Mouse (Mus musculus) midbrain, embryonic 15.5 days (tissue): ENCODE measurements around the gene Tcl1b5. TPM values are rescaled to one million over a fixed set of nuclear protein-coding genes. Genes with fewer than 3 reads are reported as not detected.
"Not testable (repeated sequence)": the region's sequence is repeated elsewhere in the genome, so short reads cannot be mapped to it uniquely, and the experiment has no call there.

ENCODE experiments used
- ATAC-seq: fragments of 200-750 bp; cut with Nextera tagmentation; replicated peaks from 2 replicates; pipeline ENCODE4 v1.8.0; 2017; ENCODE audit warnings: moderate TSS enrichment
- H3K27ac ChIP-seq: fragments of 300-500 bp; sonication (generic); 2 replicates; pipeline ENCODE4 v1.5.1; 2015; ENCODE audit warnings: mild to moderate bottlenecking, inconsistent platforms
- H3K27me3 ChIP-seq: fragments of 300-500 bp; sonication (generic); replicated peaks from 2 replicates; pipeline ENCODE4 v1.6.1; 2015; ENCODE audit warnings: inconsistent platforms
- H3K36me3 ChIP-seq: fragments of 300-500 bp; sonication (generic); replicated peaks from 2 replicates; pipeline ENCODE4 v1.6.1; 2015; ENCODE audit warnings: inconsistent platforms
- H3K4me1 ChIP-seq: fragments of 300-500 bp; sonication (generic); 2 replicates; pipeline ENCODE4 v1.6.1; 2015; ENCODE audit warnings: inconsistent platforms
- H3K4me2 ChIP-seq: fragments of 300-500 bp; sonication (generic); 2 replicates; pipeline ENCODE4 v1.6.1; 2015; ENCODE audit warnings: inconsistent platforms, mild to moderate bottlenecking, moderate library complexity
- H3K4me3 ChIP-seq: fragments of 300-500 bp; sonication (generic); 2 replicates; pipeline ENCODE4 v1.5.1; 2015; ENCODE audit warnings: mild to moderate bottlenecking, inconsistent platforms
- H3K9ac ChIP-seq: fragments of 300-500 bp; sonication (generic); 2 replicates; pipeline ENCODE4 v1.6.1; 2015; ENCODE audit warnings: mild to moderate bottlenecking, inconsistent platforms
- H3K9me3 ChIP-seq: fragments of 300-500 bp; sonication (generic); 2 replicates; pipeline ENCODE4 v1.6.1; 2016; ENCODE audit warnings: inconsistent platforms
- WGBS: fragments of 180-500 bp; shearing (Covaris S2); methylation state at CpG from one replicate; pipeline ENCODE4 v1.1.7; 2015; ENCODE audit warnings: mixed read lengths; 5-methylcytosine and 5-hydroxymethylcytosine counted together
- polyA plus RNA-seq: library from polyadenylated mRNA; unstranded; fragments of >200 nt; fragmentation: Nextera tagmentation; extraction: Ambion mirVana; gene quantifications from 2 replicates; pipeline ENCODE4 v1.2.1, GENCODE M21; 2015

The Tcl1b5 gene
- not detected in 2 replicates for polyA plus RNA-seq

DNA sequence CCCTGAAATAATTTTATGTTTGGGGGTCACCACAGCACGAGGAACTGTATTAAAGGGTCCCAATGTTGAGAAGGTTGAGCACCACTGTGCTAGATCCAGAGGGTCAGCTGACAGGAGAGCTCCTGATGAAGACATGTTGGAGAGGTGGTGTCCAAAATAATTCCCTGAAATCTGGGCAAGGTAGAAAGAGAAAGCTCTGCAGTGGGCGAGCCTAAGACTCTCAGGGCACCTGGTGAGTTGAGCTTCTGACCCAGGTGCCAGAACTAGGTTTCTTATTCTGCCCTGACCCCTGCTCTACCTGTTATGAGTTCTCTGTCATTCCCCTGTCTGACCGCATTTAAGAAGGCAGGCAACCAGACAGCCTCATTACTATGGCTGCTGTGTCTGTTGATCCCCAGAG is at the start of gene Tcl1b5:
TSS of gene Tcl1b5 (plus strand) at position 301 of the 400 bp plus-strand sequence.
- not testable (repeated sequence) for H3K4me2 ChIP-seq, H3K4me3 ChIP-seq, H3K9ac ChIP-seq, ATAC-seq, H3K36me3 ChIP-seq, H3K4me1 ChIP-seq, H3K9me3 ChIP-seq, H3K27ac ChIP-seq, H3K27me3 ChIP-seq
- 75% methylated on average over 3 of the region's 3 CpGs for WGBS

DNA sequence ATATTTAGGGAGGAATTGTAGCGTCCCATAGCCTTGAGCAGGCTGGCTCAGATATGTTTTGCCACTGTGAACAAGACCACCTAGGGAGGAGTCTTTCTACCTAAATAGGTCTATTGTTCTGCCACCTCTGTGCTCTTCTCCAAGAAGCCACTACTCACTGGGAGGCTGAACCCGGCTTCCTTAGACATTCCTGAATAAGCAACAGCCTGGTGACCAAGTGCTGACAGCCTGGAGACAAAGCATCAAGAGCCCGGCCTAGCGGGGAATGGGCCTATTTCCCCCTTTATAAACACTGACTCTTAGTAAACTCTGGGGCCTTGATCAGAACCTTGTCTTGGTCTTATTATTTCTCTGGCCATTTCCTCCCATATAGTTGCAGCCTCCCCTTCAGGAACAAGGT is 49.6 kb upstream of the Tcl1b5 start:
- no peak for ATAC-seq
- Histone ChIP-seq H3K9me3 (no peaks in the 10 kb centered on the region), H3K4me2 (no peak overlapping the region), H3K27me3 (no peaks in the 10 kb centered on the region), H3K4me3 (no peak overlapping the region), H3K36me3 (no peaks in the 10 kb centered on the region), H3K9ac (no peak overlapping the region), H3K27ac (no peak overlapping the region), H3K4me1 (no peaks in the 10 kb centered on the region)
- WGBS, result 41% methylated on average over 4 of the region's 4 CpGs

DNA sequence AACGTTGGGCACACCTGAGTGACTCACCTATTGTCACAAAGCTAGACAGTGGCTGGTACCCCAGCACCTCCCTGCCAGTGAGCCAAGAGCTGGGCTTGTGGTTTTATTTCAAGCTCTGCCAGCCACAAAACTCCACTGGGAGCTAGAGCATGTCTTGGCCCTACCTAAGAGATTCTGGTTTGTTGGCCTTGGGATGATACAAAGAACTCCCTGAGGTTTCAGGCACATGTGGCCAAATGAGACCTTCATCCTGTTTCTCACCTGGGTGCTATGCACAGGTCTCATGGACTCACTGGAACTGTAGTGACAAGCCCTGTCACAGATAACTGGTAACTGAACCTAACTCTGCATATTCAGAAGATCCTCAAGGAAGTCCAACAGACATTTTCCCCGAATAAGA is 48.5 kb upstream of the Tcl1b5 start:
- no peaks in the 10 kb centered on the region for H3K9me3 ChIP-seq
- no peaks in the 10 kb centered on the region for H3K4me1 ChIP-seq
- ATAC-seq, result no peak
- no peak overlapping the region for H3K4me3 ChIP-seq
- H3K4me2 ChIP-seq, result no peak overlapping the region
- H3K27me3 ChIP-seq, result no peaks in the 10 kb centered on the region
- 90% methylated on average over 2 of the region's 2 CpGs for WGBS
- H3K27ac ChIP-seq, result no peak overlapping the region
- H3K36me3 ChIP-seq, result no peaks in the 10 kb centered on the region
- H3K9ac ChIP-seq, result no peak overlapping the region

DNA sequence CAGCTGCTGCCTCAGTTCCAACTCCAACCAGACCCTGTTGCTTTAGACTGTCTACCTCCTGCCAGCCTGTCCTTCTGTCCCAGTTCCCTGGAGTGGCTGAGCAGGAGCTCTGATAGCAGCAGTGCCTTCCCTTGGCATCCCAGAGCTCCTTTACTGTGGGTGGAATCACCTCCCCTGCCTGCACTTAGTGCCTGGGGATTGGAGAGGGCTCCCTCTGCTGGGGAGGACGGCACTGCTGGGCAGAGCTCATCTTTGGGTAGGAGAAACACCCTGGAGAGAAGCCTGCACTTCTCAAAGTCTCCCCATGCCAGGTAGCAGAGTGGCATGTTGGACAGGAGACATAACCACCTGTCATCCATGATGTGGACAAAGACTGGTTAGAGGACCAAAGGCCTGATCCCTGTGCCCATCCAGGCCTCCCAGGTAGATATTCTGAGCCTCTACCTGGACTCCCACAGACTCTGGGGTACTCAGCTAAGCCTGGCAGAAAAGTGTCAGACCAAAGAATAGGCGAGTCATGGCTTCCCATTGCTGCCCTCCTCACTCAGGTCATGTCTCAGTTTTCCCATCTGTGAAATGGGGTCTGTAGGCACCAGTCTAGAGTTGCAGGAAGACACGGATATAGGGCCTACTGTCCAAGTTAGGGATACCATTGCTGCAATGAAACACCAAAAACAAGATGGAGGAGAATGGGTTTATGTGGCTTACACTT is 46.5 kb upstream of the Tcl1b5 start:
- not testable (repeated sequence) for H3K9ac ChIP-seq, ATAC-seq, H3K9me3 ChIP-seq, H3K27ac ChIP-seq, H3K4me1 ChIP-seq, H3K4me2 ChIP-seq, H3K36me3 ChIP-seq, H3K4me3 ChIP-seq, H3K27me3 ChIP-seq
- WGBS, result 65% methylated on average over 3 of the region's 3 CpGs

DNA sequence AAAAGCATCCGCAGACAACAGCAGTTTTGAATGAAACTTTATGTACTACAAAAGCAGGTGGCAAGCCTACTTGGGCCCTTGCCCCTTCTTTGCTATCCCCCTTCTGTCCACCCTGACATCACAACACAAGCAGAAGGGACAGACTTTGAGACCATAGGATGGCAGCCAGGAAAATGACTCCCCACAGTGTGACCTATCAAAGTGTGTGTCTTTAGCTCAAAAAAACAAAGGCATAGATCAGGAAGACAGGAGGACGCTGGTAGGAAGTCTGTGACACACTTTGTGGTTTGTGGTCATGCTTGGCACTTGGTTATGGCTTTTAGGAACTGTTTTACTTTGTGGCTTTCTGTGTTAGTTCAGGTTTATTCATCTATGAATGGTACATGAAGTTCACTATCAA is 42.0 kb upstream of the Tcl1b5 start:
- H3K9ac ChIP-seq, H3K27me3 ChIP-seq, H3K4me1 ChIP-seq, H3K4me2 ChIP-seq, H3K36me3 ChIP-seq, H3K4me3 ChIP-seq, H3K27ac ChIP-seq, ATAC-seq, H3K9me3 ChIP-seq: not testable (repeated sequence)
- WGBS, result 75% methylated on average over 2 of the region's 2 CpGs

DNA sequence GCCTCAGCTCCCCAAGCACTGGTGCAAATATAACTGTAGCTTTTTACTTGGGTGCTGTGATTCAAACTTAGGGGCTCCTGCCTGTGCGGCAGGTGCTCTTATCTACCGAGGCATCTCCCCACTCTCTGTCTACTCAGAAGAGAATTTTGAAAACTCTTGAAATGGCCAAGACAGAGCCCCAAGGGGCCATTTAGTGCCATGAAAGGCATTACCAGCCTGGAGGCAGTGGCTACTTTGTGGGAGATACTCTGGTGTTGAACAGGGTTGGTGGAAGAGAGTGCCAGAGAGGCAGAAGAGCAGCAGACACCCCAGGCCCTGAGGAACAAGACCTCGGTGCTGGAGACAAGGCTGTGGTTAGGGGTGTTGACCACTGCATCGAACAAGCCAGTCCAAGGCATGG is 41.3 kb upstream of the Tcl1b5 start:
- H3K4me1 ChIP-seq, ATAC-seq, H3K4me3 ChIP-seq, H3K9ac ChIP-seq, H3K27ac ChIP-seq, H3K27me3 ChIP-seq, H3K36me3 ChIP-seq, H3K9me3 ChIP-seq, H3K4me2 ChIP-seq: not testable (repeated sequence)
- WGBS, result 92% methylated on average over 4 of the region's 4 CpGs

DNA sequence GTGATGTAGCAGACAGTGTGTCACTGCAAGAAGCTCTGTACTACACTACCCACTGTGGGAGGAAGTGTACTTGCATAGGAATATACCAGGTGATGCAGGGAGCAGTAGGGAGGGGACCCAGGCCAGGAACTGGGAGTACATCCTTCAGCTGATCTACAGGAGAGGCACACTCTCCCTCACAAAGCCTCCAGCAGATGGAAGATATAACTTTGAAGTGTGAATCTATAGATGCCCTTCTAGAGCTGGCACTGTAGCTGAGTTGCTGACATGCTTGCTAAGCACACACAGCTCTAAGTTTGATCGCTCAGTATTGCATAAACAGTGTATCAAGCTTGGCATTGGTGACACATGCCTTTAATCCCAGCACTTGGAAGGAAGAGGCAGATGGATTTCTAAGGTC is 38.4 kb upstream of the Tcl1b5 start:
- not testable (repeated sequence) for H3K4me2 ChIP-seq, H3K9me3 ChIP-seq, H3K36me3 ChIP-seq, H3K4me3 ChIP-seq, H3K27ac ChIP-seq, H3K9ac ChIP-seq, H3K27me3 ChIP-seq, ATAC-seq, H3K4me1 ChIP-seq
- WGBS, result 87% methylated on average over 1 of the region's 1 CpGs

DNA sequence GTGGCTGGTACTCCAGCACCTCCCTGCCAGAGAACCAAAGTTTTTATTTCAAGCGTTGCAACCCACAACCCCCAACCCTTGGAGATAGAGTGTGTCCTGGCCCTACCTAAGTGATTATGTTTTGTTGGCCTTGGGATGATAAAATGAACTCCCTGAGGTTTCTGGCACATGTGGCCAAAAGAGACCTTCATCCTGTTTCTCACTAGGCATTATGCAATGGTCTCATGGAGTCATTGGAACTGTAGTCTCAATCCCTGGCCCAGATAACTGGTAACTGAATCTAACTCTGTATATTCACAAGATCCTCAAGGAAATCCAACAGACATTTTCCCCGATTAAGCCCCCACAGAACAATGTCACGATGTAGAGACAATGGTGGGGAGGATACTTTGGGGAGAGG is 33.0 kb upstream of the Tcl1b5 start:
- WGBS, result 92% methylated on average over 3 of the region's 3 CpGs
- Histone ChIP-seq H3K36me3 (no peaks in the 10 kb centered on the region), H3K9me3 (no peaks in the 10 kb centered on the region), H3K9ac (no peak overlapping the region), H3K27ac (no peak overlapping the region), H3K4me3 (no peak overlapping the region), H3K4me1 (no peaks in the 10 kb centered on the region), H3K27me3 (no peaks in the 10 kb centered on the region), H3K4me2 (no peak overlapping the region)
- ATAC-seq, result no peak

DNA sequence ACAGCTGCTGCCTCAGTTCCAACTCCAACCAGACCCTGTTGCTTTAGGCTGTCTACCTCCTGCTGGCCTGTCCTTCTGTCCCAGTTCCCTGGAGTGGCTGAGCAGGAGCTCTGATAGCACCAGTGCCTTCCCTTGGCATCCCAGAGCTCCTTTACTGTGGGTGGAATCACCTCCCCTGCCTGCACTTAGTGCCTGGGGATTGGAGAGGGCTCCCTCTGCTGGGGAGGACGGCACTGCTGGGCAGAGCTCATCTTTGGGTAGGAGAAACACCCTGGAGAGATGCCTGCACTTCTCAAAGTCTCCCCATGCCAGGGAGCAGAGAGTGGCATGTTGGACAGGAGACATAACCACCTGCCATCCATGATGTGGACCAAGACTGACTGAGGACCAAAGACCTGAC is 31.2 kb upstream of the Tcl1b5 start:
- not testable (repeated sequence) for H3K27ac ChIP-seq, H3K4me2 ChIP-seq, H3K4me3 ChIP-seq, H3K36me3 ChIP-seq, ATAC-seq, H3K27me3 ChIP-seq, H3K4me1 ChIP-seq, H3K9me3 ChIP-seq, H3K9ac ChIP-seq
- 53% methylated on average over 1 of the region's 1 CpGs for WGBS

DNA sequence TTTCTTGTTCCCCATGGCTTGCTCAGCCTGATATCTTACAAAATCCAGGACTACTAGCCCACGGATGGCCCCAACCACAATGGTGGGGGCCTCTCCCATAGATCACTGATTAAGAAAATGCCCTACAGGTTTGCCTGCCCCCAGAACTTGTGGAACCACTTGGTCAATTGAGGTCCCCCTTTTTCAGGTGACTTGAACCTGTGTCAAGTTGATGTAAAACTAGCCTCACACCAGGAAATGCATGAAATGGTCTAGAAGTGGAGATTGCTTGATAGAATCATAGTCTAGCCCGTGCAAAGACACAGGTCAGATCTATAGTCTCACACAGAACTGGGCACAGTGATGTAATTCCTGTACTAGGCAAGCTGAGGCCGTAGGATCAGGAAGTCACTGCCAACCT is 30.4 kb upstream of the Tcl1b5 start, which contains the start of gene Tcl1b2:
TSS of gene Tcl1b2 (plus strand) at position 301 of the 400 bp plus-strand sequence.
- WGBS, result 73% methylated on average over 3 of the region's 3 CpGs
- H3K4me3 ChIP-seq, result no peak within 1 kb of the TSS
- no peaks in the 10 kb centered on the region for H3K27me3 ChIP-seq
- H3K9ac ChIP-seq, result no peak within 1 kb of the TSS
- no peak for ATAC-seq
- no peak within 1 kb of the TSS for H3K27ac ChIP-seq
- H3K9me3 ChIP-seq, result no peaks in the 10 kb centered on the region
- no peaks in the 10 kb centered on the region for H3K36me3 ChIP-seq
- H3K4me2 ChIP-seq, result no peak within 1 kb of the TSS
- H3K4me1 ChIP-seq, result no peaks in the 10 kb centered on the region

DNA sequence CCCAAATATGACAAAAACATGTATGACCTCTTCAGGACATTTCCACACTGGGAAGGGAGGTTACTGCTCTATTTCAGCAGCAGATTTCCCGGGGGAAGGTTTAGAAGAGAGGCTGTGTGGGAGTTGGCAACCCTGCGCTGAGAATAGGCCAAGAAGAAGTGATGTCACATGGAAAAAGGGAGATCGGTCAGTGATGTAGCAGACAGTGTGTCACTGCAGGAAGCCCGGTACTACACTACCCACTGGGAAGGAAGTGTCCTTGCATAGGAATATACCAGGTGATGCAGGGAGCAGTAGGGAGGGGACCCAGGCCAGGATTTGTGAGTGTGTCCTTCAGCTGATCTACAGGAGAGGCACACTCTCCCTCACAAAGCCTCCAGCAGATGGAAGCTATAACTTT is 20.9 kb upstream of the Tcl1b5 start:
- not testable (repeated sequence) for H3K27ac ChIP-seq, H3K4me1 ChIP-seq, H3K4me3 ChIP-seq, H3K4me2 ChIP-seq, H3K9ac ChIP-seq, H3K27me3 ChIP-seq, ATAC-seq, H3K36me3 ChIP-seq, H3K9me3 ChIP-seq
- WGBS, result 78% methylated on average over 4 of the region's 4 CpGs

DNA sequence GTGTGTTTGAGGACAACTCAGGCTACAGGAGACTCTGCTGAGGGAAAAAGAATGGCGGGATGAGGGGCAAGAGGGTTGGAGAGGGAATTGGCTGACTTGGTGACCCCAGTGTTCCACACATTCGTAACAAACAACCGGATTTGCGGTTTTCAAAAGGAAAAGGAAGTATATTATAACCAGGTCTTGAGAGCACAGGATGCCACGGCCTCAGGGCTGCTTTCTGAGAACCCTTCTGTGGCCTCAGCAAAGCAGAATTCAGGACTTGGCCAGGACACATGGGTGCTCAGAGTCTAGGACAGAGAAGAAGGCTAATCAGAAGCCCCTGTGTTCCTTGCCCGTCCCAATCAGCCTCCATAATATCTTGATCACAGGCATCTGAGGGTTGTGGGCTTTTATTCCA is 17.3 kb upstream of the Tcl1b5 start:
- no peaks in the 10 kb centered on the region for H3K27me3 ChIP-seq
- H3K9me3 ChIP-seq, result no peaks in the 10 kb centered on the region
- H3K4me2 ChIP-seq, result no peak overlapping the region
- 90% methylated on average over 6 of the region's 6 CpGs for WGBS
- H3K9ac ChIP-seq, result no peak overlapping the region
- no peak overlapping the region for H3K27ac ChIP-seq
- no peaks in the 10 kb centered on the region for H3K36me3 ChIP-seq
- no peaks in the 10 kb centered on the region for H3K4me1 ChIP-seq
- ATAC-seq, result no peak
- H3K4me3 ChIP-seq, result no peak overlapping the region

DNA sequence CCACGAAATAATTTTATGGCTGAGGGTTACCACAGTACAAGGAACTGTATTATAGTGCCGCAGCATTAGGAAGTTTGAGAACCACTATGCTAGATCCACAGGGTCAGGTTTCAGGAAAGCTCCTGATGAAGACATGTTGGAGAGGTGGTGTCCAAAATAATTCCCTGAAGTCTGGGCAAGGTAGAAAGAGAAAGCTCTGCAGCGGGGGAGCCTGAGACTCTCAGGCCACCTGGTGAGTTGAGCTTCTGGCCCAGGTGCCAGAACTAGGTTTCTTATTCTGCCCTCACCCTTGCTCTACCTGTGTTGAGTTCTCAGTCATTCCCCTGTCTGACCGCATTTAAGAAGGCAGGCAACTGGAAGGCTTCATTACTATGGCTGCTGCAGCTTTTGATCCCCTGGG is 16.8 kb upstream of the Tcl1b5 start, which contains the start of gene Tcl1b1:
TSS of gene Tcl1b1 (plus strand) at position 301 of the 400 bp plus-strand sequence.
- Histone ChIP-seq H3K27ac (no peak within 1 kb of the TSS), H3K9me3 (no peaks in the 10 kb centered on the region), H3K27me3 (no peaks in the 10 kb centered on the region), H3K36me3 (no peaks in the 10 kb centered on the region), H3K4me3 (no peak within 1 kb of the TSS), H3K4me1 (no peaks in the 10 kb centered on the region), H3K4me2 (no peak within 1 kb of the TSS), H3K9ac (no peak within 1 kb of the TSS)
- ATAC-seq, result no peak
- WGBS, result 83% methylated on average over 4 of the region's 4 CpGs
